20 mouse cellular contexts compared by ENCODE assay signal in the genomic region with DNA sequence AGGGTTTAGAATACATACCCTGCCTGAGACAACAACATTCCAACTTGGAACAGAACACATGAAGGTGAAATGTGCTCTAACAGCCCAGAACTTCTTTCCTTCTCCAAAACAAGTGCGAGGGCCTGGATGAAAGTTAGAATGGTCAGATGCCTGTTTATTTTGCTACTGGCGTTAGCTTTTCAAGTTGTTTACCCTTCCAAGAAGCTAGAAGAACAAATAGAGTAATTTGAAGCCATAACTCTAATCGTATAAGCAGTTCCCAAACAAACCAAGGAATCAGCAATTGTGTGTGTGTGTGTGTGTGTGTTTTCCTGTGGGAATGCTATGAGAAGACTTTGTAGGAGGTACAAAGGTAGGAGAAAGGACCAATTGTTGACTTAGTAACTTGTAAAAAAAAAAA.
"Had no signal": no experiment of that assay in that cellular context is flagged by ENCODE, and none has a peak within 500 bp of the region (broad histone marks: within the 10 kb centered on the region; RNA-seq: fewer than 3 reads in every experiment).

No protein-coding gene starts in this region.

- ATAC-seq: intestine, embryonic 15.5 days; midbrain, embryonic 15.5 days had no signal

- H3K36me3 ChIP-seq: intestine, embryonic 15.5 days; kidney, embryonic 15.5 days; limb, embryonic 15.5 days; liver, embryonic 13.5 days; midbrain, embryonic 12.5 days; midbrain, embryonic 15.5 days; neural tube, embryonic 13.5 days; stomach, embryonic 15.5 days had no signal

- H3K27ac ChIP-seq: intestine, embryonic 15.5 days; kidney, embryonic 15.5 days; left cerebral cortex, adult 2 months; limb, embryonic 15.5 days; liver, embryonic 13.5 days; macrophage; midbrain, embryonic 12.5 days; midbrain, embryonic 15.5 days; neural tube, embryonic 13.5 days; stomach, embryonic 15.5 days had no signal

- H3K4me3 ChIP-seq: intestine, embryonic 15.5 days; kidney, embryonic 15.5 days; left cerebral cortex, adult 2 months; limb, embryonic 15.5 days; liver, embryonic 13.5 days; midbrain, embryonic 12.5 days; midbrain, embryonic 15.5 days; neural tube, embryonic 13.5 days; stomach, embryonic 15.5 days had no signal

- H3K9me3 ChIP-seq: intestine, embryonic 15.5 days; kidney, embryonic 15.5 days; limb, embryonic 15.5 days; liver, embryonic 13.5 days; midbrain, embryonic 12.5 days; midbrain, embryonic 15.5 days; neural tube, embryonic 13.5 days; stomach, embryonic 15.5 days had no signal

- H3K27me3 ChIP-seq: intestine, embryonic 15.5 days; stomach, embryonic 15.5 days had no signal

- DNase-seq: kidney, adult 11 months; kidney, adult 8-10 months; kidney, postnatal 10 days; kidney, postnatal 36 days; layer of hippocampus, postnatal 36 days; liver, embryonic 13.5 days; retina, postnatal 1 day; right cerebral cortex, postnatal 25 days; spleen, adult 18-20 months; thymus, adult 18-20 months; thymus, postnatal 36 days had no signal

- H3K4me2 ChIP-seq: intestine, embryonic 15.5 days; kidney, embryonic 15.5 days; limb, embryonic 15.5 days; liver, embryonic 13.5 days; midbrain, embryonic 12.5 days; midbrain, embryonic 15.5 days; neural tube, embryonic 13.5 days; stomach, embryonic 15.5 days had no signal

- H3K9ac ChIP-seq: intestine, embryonic 15.5 days; kidney, embryonic 15.5 days; limb, embryonic 15.5 days; liver, embryonic 13.5 days; midbrain, embryonic 12.5 days; midbrain, embryonic 15.5 days; neural tube, embryonic 13.5 days; stomach, embryonic 15.5 days had no signal
